Mouse (Mus musculus): ENCODE results near the gene Dscaml1. TPM values are rescaled to one million over a fixed set of nuclear protein-coding genes. Genes with fewer than 3 reads are reported as not detected.

Dscaml1 gene
- polyA plus RNA-seq, 1 experiment from 2014 or later = 0.27 TPM

Other genes with a start within 250 kb of the Dscaml1 start
- gene BC049352, start 244.6 kb upstream of the Dscaml1 start, polyA plus RNA-seq (2015; fragmentation: Nextera tagmentation; extraction: Ambion mirVana) = 0.18 TPM in 1 of 2 replicates, not detected in the other
- 1.7 and 2.6 TPM in 2 replicates for gene Tmprss4, start 222.5 kb upstream of the Dscaml1 start, polyA plus RNA-seq (2015; fragmentation: Nextera tagmentation; extraction: Ambion mirVana)
- gene Il10ra, start 157.5 kb upstream of the Dscaml1 start, polyA plus RNA-seq (2015; fragmentation: Nextera tagmentation; extraction: Ambion mirVana) = 1.2 and 1.4 TPM in 2 replicates
- 0.28 and 0.37 TPM in 2 replicates for gene Tmprss13, start 107.5 kb upstream of the Dscaml1 start, polyA plus RNA-seq (2015; fragmentation: Nextera tagmentation; extraction: Ambion mirVana)
- 45.4 and 50.4 TPM in 2 replicates for gene Fxyd6, start 56.4 kb upstream of the Dscaml1 start, polyA plus RNA-seq (2015; fragmentation: Nextera tagmentation; extraction: Ambion mirVana)
- gene Fxyd2, start 27.0 kb upstream of the Dscaml1 start, polyA plus RNA-seq (2015; fragmentation: Nextera tagmentation; extraction: Ambion mirVana) = 1.7 and 3.3 TPM in 2 replicates

Measured in lung, embryonic 15.5 days (tissue).